Mouse (Mus musculus) megakaryocyte, embryonic 14.5 days (primary cell): ENCODE measurements around the gene Crtac1.

ENCODE experiments used
- FLI1 ChIP-seq: IDR thresholded peaks from 2 replicates; pipeline ENCODE4 v1.6.1; 2012; ENCODE audit warnings: low read length, inconsistent platforms, mixed read lengths
- GATA1 ChIP-seq: IDR thresholded peaks from 3 replicates; pipeline ENCODE4 v1.6.1; 2012; ENCODE audit warnings: mixed read lengths, low read length, inconsistent platforms, borderline replicate concordance

- TF ChIP-seq GATA1 (no peak), FLI1 (no peak)
Observed at GRCm38 (mm10) chr19:42316998-42317397, 114.6 kb downstream of the Crtac1 start.
